Mouse (Mus musculus) embryonic facial prominence, embryonic 14.5 days (tissue): ENCODE data around the gene Mrnip. TPM values are rescaled to one million over a fixed set of nuclear protein-coding genes. Genes with fewer than 3 reads are reported as not detected.
A peak's percentile ranks its signal among the peaks of the same experiment; 100 is the strongest.

Source experiments
- ATAC-seq: fragments of 200-750 bp; cut with Nextera tagmentation; 2 replicates; pipeline ENCODE4 v1.8.0; 2017; ENCODE audit warnings: low read depth, moderate number of reproducible peaks, moderate TSS enrichment
- DNase-seq: peaks from one replicate; pipeline ENCODE4 v3.0.0-alpha.2; 2015; ENCODE audit warnings: low spot score
- H3K27ac ChIP-seq: fragments of 300-500 bp; sonication (generic); replicated peaks from 2 replicates; pipeline ENCODE4 v1.5.1; 2014; ENCODE audit warnings: low read depth, mild to moderate bottlenecking, low read length, moderate library complexity
- H3K27me3 ChIP-seq: fragments of 300-500 bp; sonication (generic); replicated peaks from 2 replicates; pipeline ENCODE4 v1.6.1; 2014; ENCODE audit warnings: low read length; ENCODE audit not compliant: control insufficient read depth, insufficient read depth
- H3K36me3 ChIP-seq: fragments of 300-500 bp; sonication (generic); 2 replicates; pipeline ENCODE4 v1.6.1; 2014; ENCODE audit warnings: low read length, mixed read lengths; ENCODE audit not compliant: control insufficient read depth, insufficient read depth
- H3K4me1 ChIP-seq: fragments of 300-500 bp; sonication (generic); 2 replicates; pipeline ENCODE4 v1.6.1; 2014; ENCODE audit warnings: antibody characterized with exemption, low read length; ENCODE audit not compliant: control insufficient read depth, insufficient read depth
- H3K4me2 ChIP-seq: fragments of 300-500 bp; sonication (generic); 2 replicates; pipeline ENCODE4 v1.6.1; 2014; ENCODE audit warnings: low read depth, mild to moderate bottlenecking, low read length, moderate library complexity, mixed read lengths
- H3K4me3 ChIP-seq: fragments of 300-500 bp; sonication (generic); 2 replicates; pipeline ENCODE4 v1.5.1; 2014; ENCODE audit warnings: low read depth, mild to moderate bottlenecking, low read length
- H3K9ac ChIP-seq: fragments of 300-500 bp; sonication (generic); 2 replicates; pipeline ENCODE4 v1.6.1; 2014; ENCODE audit warnings: low read depth, mild to moderate bottlenecking, low read length, moderate library complexity, mixed read lengths
- H3K9me3 ChIP-seq: fragments of 300-500 bp; sonication (generic); 2 replicates; pipeline ENCODE4 v1.6.1; 2016; ENCODE audit warnings: low read length; ENCODE audit not compliant: control insufficient read depth
- WGBS: fragments of 180-500 bp; shearing (Covaris S2); extraction: QIAGEN DNeasy Blood & Tissue Kit; methylation state at CpG from one replicate; pipeline ENCODE4 v1.1.7; 2014; 5-methylcytosine and 5-hydroxymethylcytosine counted together
- polyA plus RNA-seq: library from polyadenylated mRNA; unstranded; fragments of >200 nt; fragmentation: Nextera tagmentation; extraction: Ambion mirVana; gene quantifications from 2 replicates; pipeline ENCODE4 v1.2.1, GENCODE M21; 2014

Gene Mrnip
- polyA plus RNA-seq, 1 experiment from 2014 or later: 17.7 TPM

GRCm38 (mm10) chr11:50212060-50212739 is 38.0 kb downstream of the Mrnip start:
- H3K9me3 ChIP-seq: no peaks in the 10 kb centered on the region
- H3K9ac ChIP-seq: no peak overlapping the region
- peaks cover 14% of the 10 kb centered on the region; the same call in 1 of the 2 replicates for H3K4me1 ChIP-seq
- 61% methylated on average over 3 of the region's 3 CpGs for WGBS
- no peak overlapping the region for H3K27ac ChIP-seq
- no peak for DNase-seq
- H3K36me3 ChIP-seq: peaks cover 10% of the 10 kb centered on the region
- H3K27me3 ChIP-seq: no peaks in the 10 kb centered on the region
- no peak for ATAC-seq
- H3K4me2 ChIP-seq: no peak overlapping the region
- no peak overlapping the region for H3K4me3 ChIP-seq

DNA sequence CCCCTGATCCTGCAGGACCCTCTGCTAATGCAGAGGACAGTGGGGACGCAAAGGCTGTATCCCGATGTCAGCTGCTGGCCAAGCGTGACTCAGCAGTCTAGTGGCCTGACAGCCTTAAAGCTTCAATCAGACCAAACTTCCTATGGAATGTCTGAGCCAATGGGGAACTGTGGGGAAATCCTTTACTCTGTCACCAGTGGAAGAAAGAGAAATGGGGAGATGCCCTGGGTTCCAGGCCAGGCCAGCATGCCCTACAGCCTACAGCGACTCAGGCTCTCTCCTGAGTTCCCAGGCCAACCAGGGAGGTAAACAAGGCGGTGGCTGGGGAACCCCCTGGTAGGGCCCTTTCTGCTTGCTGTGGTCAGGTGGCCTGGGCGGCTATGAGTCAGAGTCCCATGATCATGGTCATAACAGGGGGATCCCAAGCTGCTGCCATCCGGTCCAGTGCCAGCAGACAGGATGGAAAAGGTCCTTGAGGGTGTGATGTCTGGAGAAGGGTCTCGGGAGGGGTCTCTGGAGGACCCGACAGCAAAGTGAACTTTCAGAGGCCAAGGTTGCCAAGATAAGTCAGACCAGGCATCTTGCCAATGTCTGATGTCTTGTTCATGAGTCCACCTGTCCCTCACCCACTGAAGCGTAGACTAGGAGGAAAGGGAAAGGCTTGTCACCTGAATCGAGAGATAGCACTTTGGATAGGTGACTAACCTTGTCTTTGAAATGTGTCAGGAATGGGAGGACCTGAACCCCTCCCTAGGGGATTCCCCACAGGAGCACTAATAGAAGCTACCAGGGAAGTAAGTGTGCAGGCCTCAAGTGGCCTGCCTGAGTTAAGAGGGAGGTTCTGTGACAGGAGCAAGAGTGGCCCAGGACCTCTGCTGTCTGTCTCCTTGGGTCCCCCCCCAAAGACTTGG is 38.9 kb downstream of the Mrnip start:
- no peaks in the 10 kb centered on the region for H3K9me3 ChIP-seq
- H3K27me3 ChIP-seq: no peaks in the 10 kb centered on the region
- ATAC-seq (no peak), DNase-seq (peak; percentile 44)
- WGBS: 67% methylated on average over 11 of the region's 11 CpGs
- no peak overlapping the region for H3K4me2 ChIP-seq
- H3K9ac ChIP-seq: no peak overlapping the region
- peaks cover 1% of the 10 kb centered on the region for H3K36me3 ChIP-seq
- no peak overlapping the region for H3K4me3 ChIP-seq
- H3K4me1 ChIP-seq: peaks cover 17% of the 10 kb centered on the region
- H3K27ac ChIP-seq: no peak overlapping the region

DNA sequence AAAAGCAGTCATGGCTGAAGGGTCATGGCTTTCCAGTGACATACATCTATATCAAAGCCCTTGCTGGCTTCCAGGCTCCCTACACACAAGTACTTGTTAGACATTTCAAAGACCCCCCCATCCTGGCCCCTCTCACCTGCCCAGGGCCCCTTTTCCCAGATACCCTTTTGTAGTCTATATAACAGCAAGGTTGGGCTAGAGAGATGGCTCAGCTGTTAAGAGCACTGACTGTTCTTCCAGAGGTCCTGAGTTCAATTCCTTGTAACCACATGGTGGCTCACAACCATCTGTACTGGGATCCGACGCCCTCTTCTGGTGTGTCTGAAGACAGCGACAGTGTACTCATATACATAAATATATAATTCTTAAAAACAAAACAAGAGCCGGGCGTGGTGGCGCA is 40.4 kb downstream of the Mrnip start:
- no peak overlapping the region for H3K9ac ChIP-seq
- H3K36me3 ChIP-seq: no peaks in the 10 kb centered on the region
- H3K27me3 ChIP-seq: no peaks in the 10 kb centered on the region
- peaks cover 8% of the 10 kb centered on the region; the same call in 1 of the 2 replicates for H3K4me1 ChIP-seq
- no peak overlapping the region for H3K4me2 ChIP-seq
- ATAC-seq: no peak
- H3K9me3 ChIP-seq: no peaks in the 10 kb centered on the region
- WGBS: 92% methylated on average over 6 of the region's 6 CpGs
- DNase-seq: no peak
- H3K4me3 ChIP-seq: no peak overlapping the region
- H3K27ac ChIP-seq: no peak overlapping the region

GRCm38 (mm10) chr11:50215633-50216032 is 41.4 kb downstream of the Mrnip start:
- 22% methylated on average over 9 of the region's 9 CpGs for WGBS
- Histone ChIP-seq H3K9me3 (no peaks in the 10 kb centered on the region), H3K9ac (no peak overlapping the region), H3K4me1 (peaks cover 8% of the 10 kb centered on the region; the same call in 1 of the 2 replicates), H3K36me3 (no peaks in the 10 kb centered on the region), H3K4me3 (no peak overlapping the region), H3K27ac (no peak overlapping the region), H3K27me3 (no peaks in the 10 kb centered on the region), H3K4me2 (no peak overlapping the region)
- ATAC-seq (no peak), DNase-seq (no peak)

DNA sequence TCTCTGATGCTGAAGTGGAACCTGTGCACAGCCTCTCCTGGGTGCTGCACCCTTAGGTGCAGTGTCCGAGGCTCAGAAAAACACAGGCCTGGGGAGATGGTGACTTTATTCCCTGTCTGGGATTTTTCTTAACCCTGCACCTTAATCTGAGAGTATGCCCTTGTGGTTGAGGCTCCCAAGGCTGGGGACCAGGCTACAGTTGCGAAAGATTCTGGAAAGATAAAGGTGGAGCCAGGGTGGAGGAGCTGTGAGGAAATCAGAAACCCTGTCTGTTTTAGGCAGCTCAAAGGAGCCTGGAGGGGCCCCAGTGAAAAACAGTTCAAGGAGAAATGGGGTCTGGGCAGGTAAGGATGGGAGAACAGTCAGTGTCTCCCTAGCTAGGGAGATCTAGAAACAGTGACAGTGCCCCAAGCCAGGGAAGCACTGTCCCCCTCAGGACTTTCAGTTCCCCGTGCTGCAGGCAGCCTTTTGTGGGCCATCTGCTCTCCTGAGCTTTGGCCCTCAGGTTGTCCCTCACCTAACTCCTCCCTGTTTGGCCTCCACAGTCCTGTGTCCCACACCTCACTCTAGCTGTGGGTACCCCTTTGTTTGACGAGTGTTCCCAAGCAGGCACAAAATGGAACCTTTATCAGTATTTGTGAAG is 42.6 kb downstream of the Mrnip start:
- H3K4me3 ChIP-seq: no peak overlapping the region
- 75% methylated on average over 4 of the region's 4 CpGs for WGBS
- no peaks in the 10 kb centered on the region for H3K36me3 ChIP-seq
- H3K4me1 ChIP-seq: peaks cover 4% of the 10 kb centered on the region; the same call in 1 of the 2 replicates
- H3K27ac ChIP-seq: no peak overlapping the region
- no peaks in the 10 kb centered on the region for H3K9me3 ChIP-seq
- H3K27me3 ChIP-seq: no peaks in the 10 kb centered on the region
- no peak for DNase-seq
- H3K9ac ChIP-seq: no peak overlapping the region
- ATAC-seq: no peak
- H3K4me2 ChIP-seq: no peak overlapping the region

DNA sequence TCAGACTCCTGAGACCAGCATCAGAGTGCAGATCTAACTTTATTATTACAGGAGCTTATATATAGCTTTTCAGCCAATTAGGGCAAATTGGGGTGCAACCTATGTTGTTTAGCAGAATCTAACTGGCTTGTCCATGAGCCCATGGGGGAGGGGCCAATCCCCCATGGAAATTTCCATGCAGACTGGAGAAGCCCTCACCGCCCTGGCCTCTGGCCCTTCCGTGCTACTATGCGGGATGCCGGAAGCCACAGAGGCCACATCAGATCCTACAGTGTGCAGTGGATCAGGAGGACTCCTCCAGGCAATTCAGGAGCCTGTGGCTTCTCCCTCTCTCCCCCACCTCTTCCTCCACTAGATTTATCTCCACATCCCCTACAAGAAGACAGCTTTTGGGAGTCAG is 43.6 kb downstream of the Mrnip start:
- Histone ChIP-seq H3K4me1 (peaks cover 4% of the 10 kb centered on the region; the same call in 1 of the 2 replicates), H3K27ac (no peak overlapping the region), H3K9me3 (no peaks in the 10 kb centered on the region), H3K4me3 (no peak overlapping the region), H3K36me3 (no peaks in the 10 kb centered on the region), H3K4me2 (no peak overlapping the region), H3K27me3 (no peaks in the 10 kb centered on the region), H3K9ac (no peak overlapping the region)
- no peak for ATAC-seq
- DNase-seq: no peak
- 75% methylated on average over 4 of the region's 4 CpGs for WGBS

DNA sequence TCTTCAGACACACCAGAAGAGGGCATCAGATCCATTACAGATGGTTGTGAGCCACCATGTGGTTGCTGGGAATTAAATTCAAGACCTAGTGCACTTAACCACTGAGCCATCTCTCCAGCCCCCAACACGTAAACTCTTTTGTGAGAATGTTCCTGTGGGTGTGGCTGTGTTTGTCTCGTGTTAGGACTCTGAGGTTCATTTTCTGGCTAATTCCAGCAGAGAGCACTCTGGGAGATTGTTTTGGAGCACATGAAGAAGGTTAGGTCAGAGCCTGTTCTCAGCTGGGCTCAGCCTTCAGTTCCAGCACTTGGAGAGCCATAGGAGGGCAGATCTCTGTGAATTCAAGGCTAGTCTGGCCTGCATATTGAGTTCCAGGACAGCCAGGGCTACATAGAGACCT is 45.6 kb downstream of the Mrnip start:
- H3K4me2 ChIP-seq: no peak overlapping the region
- no peak for ATAC-seq
- no peak overlapping the region for H3K9ac ChIP-seq
- H3K9me3 ChIP-seq: no peaks in the 10 kb centered on the region
- no peaks in the 10 kb centered on the region for H3K36me3 ChIP-seq
- DNase-seq: no peak
- WGBS: 49% methylated on average over 2 of the region's 2 CpGs
- H3K4me3 ChIP-seq: no peak overlapping the region
- no peak overlapping the region for H3K27ac ChIP-seq
- no peaks in the 10 kb centered on the region for H3K27me3 ChIP-seq
- H3K4me1 ChIP-seq: peaks cover 4% of the 10 kb centered on the region; the same call in 1 of the 2 replicates

DNA sequence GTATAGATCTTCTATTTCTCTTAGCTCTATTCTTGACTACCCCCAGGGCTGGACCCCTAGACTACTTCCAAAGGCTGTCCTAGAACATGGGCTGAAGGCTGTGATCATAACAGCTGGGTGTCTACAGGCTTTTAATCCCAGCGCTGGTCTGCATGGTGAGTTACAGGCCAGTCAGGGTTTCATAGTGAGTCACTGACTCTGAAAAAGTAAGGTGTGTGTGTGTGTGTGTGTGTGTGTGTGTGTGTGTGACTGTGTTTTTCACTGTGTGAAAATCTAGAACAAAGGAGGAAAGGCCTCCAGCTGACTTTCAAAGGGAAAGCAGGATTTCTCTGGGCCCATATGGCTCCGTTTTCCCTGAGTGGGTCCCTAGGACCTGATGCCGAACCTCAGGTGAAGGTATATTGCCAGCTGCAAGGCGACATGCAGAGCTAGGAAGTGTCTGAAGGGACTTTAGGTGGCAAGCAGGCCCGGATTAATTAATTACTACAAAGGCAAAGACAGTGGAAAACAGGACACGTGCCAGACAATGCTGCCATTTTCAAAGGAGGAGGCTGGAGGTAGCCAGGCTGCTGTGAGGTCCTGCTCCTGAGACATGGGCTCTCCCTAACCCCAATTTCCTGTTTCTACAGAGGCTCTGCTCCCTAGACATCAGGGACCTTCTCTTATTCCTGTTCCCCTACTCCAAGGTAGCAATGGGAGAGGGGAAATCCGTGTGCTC is 48.5 kb downstream of the Mrnip start:
- no peaks in the 10 kb centered on the region for H3K9me3 ChIP-seq
- no peak overlapping the region for H3K4me2 ChIP-seq
- no peak overlapping the region for H3K27ac ChIP-seq
- 55% methylated on average over 7 of the region's 7 CpGs for WGBS
- no peaks in the 10 kb centered on the region for H3K27me3 ChIP-seq
- ATAC-seq: no peak
- H3K9ac ChIP-seq: no peak overlapping the region
- no peaks in the 10 kb centered on the region for H3K36me3 ChIP-seq
- DNase-seq: no peak
- H3K4me1 ChIP-seq: peaks cover 19% of the 10 kb centered on the region
- H3K4me3 ChIP-seq: no peak overlapping the region
